In the genomic region with DNA sequence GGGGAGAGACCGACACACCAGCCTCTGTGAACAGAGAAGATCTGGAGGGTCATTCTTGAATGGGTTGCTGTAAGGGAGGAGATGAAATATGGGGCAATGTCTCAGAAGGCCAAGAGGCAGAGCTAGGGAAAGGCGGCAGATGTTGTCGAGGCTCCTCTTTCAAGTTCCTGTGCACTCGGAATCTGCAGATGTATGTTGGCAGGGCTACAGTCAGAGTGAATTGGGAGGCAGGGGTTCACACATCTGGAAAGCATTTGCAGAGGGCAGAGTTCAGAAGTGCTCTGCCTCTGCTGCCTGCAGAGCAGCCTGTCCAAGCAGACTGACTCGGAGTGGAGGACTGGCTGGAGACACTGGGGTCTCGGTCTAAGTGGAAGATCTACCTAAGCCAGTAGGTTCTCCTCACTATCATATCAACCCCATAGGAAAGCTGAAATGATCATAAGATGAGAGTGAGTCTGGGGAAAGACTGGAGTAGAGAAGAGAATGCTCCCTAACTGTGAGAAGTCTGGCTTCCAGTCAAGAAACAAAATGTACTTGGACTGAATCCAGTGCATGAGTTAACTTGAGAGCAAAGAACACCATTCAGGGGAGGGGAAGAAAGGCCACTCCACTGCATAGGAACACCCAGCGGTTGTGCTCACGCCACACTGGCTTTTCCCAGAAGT, we compare ENCODE assay signal across 8 mouse cellular contexts.
DNase-seq lines count a peak whose midpoint lies in the region; ATAC-seq lines count a peak whose summit lies in the region.

No protein-coding gene starts in this region.

- no peak for ATAC-seq in midbrain, embryonic 13.5 days
- ATAC-seq in heart, embryonic 11.5 days (replicated peaks; ENCODE audit: insufficient number of reproducible peaks, low FRiP score, low TSS enrichment): peak; percentile 10; the same call in 1 of the 2 replicates
- ATAC-seq in kidney, embryonic 16.5 days (ENCODE audit: low FRiP score, low TSS enrichment): peak; percentile 90
- ATAC-seq in limb, embryonic 15.5 days (ENCODE audit: insufficient number of reproducible peaks, low FRiP score, low TSS enrichment, low read depth): peak; percentile 91

- H3K9me3 ChIP-seq in midbrain, embryonic 10.5 days (replicated peaks): no peaks in the 10 kb centered on the region
- no peaks in the 10 kb centered on the region for H3K9me3 ChIP-seq in midbrain, embryonic 13.5 days
- no peaks in the 10 kb centered on the region for H3K9me3 ChIP-seq in embryonic facial prominence, embryonic 10.5 days
- no peaks in the 10 kb centered on the region for H3K9me3 ChIP-seq in heart, embryonic 11.5 days (replicated peaks; ENCODE audit: control insufficient read depth, low read length)
- no peaks in the 10 kb centered on the region for H3K9me3 ChIP-seq in kidney, embryonic 16.5 days (ENCODE audit: low read length)
- H3K9me3 ChIP-seq in limb, embryonic 15.5 days: no peaks in the 10 kb centered on the region

- peak; percentile 42 for DNase-seq in midbrain, embryonic 10.5 days (ENCODE audit: low spot score)
- DNase-seq in embryonic facial prominence, embryonic 10.5 days (ENCODE audit: low spot score): peak; percentile 88
- DNase-seq in ovary, postnatal 36 days (ENCODE audit: low spot score): peak; percentile 21
- DNase-seq in thymus, postnatal 4 days: no peak

- peaks cover 22% of the 10 kb centered on the region for H3K4me1 ChIP-seq in midbrain, embryonic 10.5 days
- H3K4me1 ChIP-seq in midbrain, embryonic 13.5 days (replicated peaks): peaks cover 7% of the 10 kb centered on the region
- peaks cover 24% of the 10 kb centered on the region for H3K4me1 ChIP-seq in embryonic facial prominence, embryonic 10.5 days
- H3K4me1 ChIP-seq in heart, embryonic 11.5 days (ENCODE audit: control insufficient read depth, insufficient read depth, low read length): no peaks in the 10 kb centered on the region
- peaks cover 16% of the 10 kb centered on the region for H3K4me1 ChIP-seq in kidney, embryonic 16.5 days (ENCODE audit: insufficient read depth, low read length)
- peaks cover 20% of the 10 kb centered on the region for H3K4me1 ChIP-seq in limb, embryonic 15.5 days

- no peak overlapping the region for H3K4me2 ChIP-seq in midbrain, embryonic 13.5 days (replicated peaks)
- no peak overlapping the region for H3K4me2 ChIP-seq in heart, embryonic 11.5 days
- no peak overlapping the region for H3K4me2 ChIP-seq in kidney, embryonic 16.5 days (replicated peaks; ENCODE audit: low read depth, low read length)
- no peak overlapping the region for H3K4me2 ChIP-seq in limb, embryonic 15.5 days

- no peak overlapping the region for H3K9ac ChIP-seq in midbrain, embryonic 13.5 days (replicated peaks)
- H3K9ac ChIP-seq in heart, embryonic 11.5 days (ENCODE audit: low read depth, low read length): no peak overlapping the region
- H3K9ac ChIP-seq in kidney, embryonic 16.5 days (replicated peaks; ENCODE audit: low read length): no peak overlapping the region
- no peak overlapping the region for H3K9ac ChIP-seq in limb, embryonic 15.5 days

- H3K27ac ChIP-seq in midbrain, embryonic 10.5 days (replicated peaks): no peak overlapping the region
- H3K27ac ChIP-seq in midbrain, embryonic 13.5 days: no peak overlapping the region
- H3K27ac ChIP-seq in embryonic facial prominence, embryonic 10.5 days (replicated peaks): peak overlapping the region; percentile 80
- H3K27ac ChIP-seq in heart, embryonic 11.5 days (ENCODE audit: low read depth, low read length): no peak overlapping the region
- peak overlapping the region; percentile 91 for H3K27ac ChIP-seq in kidney, embryonic 16.5 days (ENCODE audit: low read length)
- H3K27ac ChIP-seq in limb, embryonic 15.5 days: peak overlapping the region; percentile 89

- 81% methylated on average over 8 of the region's 8 CpGs for WGBS in midbrain, embryonic 10.5 days
- 84% methylated on average over 8 of the region's 8 CpGs for WGBS in midbrain, embryonic 13.5 days
- WGBS in embryonic facial prominence, embryonic 10.5 days: 43% methylated on average over 8 of the region's 8 CpGs
- 58% methylated on average over 8 of the region's 8 CpGs for WGBS in heart, embryonic 11.5 days (ENCODE audit: insufficient replicate concordance)
- WGBS in kidney, embryonic 16.5 days: 23% methylated on average over 8 of the region's 8 CpGs
- 14% methylated on average over 8 of the region's 8 CpGs for WGBS in limb, embryonic 15.5 days

- no peaks in the 10 kb centered on the region for H3K36me3 ChIP-seq in midbrain, embryonic 10.5 days
- no peaks in the 10 kb centered on the region for H3K36me3 ChIP-seq in midbrain, embryonic 13.5 days
- no peaks in the 10 kb centered on the region for H3K36me3 ChIP-seq in embryonic facial prominence, embryonic 10.5 days (replicated peaks)
- H3K36me3 ChIP-seq in heart, embryonic 11.5 days (ENCODE audit: control insufficient read depth, insufficient read depth, low read length): no peaks in the 10 kb centered on the region
- no peaks in the 10 kb centered on the region for H3K36me3 ChIP-seq in kidney, embryonic 16.5 days (ENCODE audit: insufficient read depth, low read length)
- H3K36me3 ChIP-seq in limb, embryonic 15.5 days: no peaks in the 10 kb centered on the region

- no peak overlapping the region for H3K4me3 ChIP-seq in midbrain, embryonic 10.5 days
- H3K4me3 ChIP-seq in midbrain, embryonic 13.5 days (replicated peaks): no peak overlapping the region
- H3K4me3 ChIP-seq in embryonic facial prominence, embryonic 10.5 days: no peak overlapping the region
- H3K4me3 ChIP-seq in heart, embryonic 11.5 days (ENCODE audit: low read depth, low read length): no peak overlapping the region
- H3K4me3 ChIP-seq in kidney, embryonic 16.5 days (ENCODE audit: low read length): no peak overlapping the region
- H3K4me3 ChIP-seq in limb, embryonic 15.5 days: no peak overlapping the region

- peaks cover 10% of the 10 kb centered on the region; the same call in 1 of the 2 replicates for H3K27me3 ChIP-seq in midbrain, embryonic 10.5 days (ENCODE audit: low read depth, poor library complexity, severe bottlenecking)
- peaks cover 21% of the 10 kb centered on the region for H3K27me3 ChIP-seq in midbrain, embryonic 13.5 days
- H3K27me3 ChIP-seq in embryonic facial prominence, embryonic 10.5 days (replicated peaks; ENCODE audit: low read depth, poor library complexity, severe bottlenecking): peaks cover 3% of the 10 kb centered on the region; the same call in 1 of the 2 replicates
- H3K27me3 ChIP-seq in heart, embryonic 11.5 days (ENCODE audit: control insufficient read depth, insufficient read depth, low read length): no peaks in the 10 kb centered on the region
- H3K27me3 ChIP-seq in kidney, embryonic 16.5 days (ENCODE audit: insufficient read depth, low read length): no peaks in the 10 kb centered on the region
- no peaks in the 10 kb centered on the region for H3K27me3 ChIP-seq in limb, embryonic 15.5 days

Comparison
In these comparisons a context has a peak if more than half of its experiments do, and no peak if none do; other contexts are left out.
1. H3K27ac ChIP-seq: peak in embryonic facial prominence, embryonic 10.5 days (single experiment), kidney, embryonic 16.5 days (single experiment) and limb, embryonic 15.5 days (single experiment); none in midbrain, embryonic 10.5 days (single experiment), midbrain, embryonic 13.5 days (single experiment) and heart, embryonic 11.5 days (single experiment).